Mouse (Mus musculus) urinary bladder, postnatal 10 days (tissue): ENCODE data around the gene Kif26b.

Experiments
- DNase-seq: peaks from one replicate; pipeline ENCODE4 v3.0.0; 2022; ENCODE audit warnings: low spot score

The Kif26b gene

DNA sequence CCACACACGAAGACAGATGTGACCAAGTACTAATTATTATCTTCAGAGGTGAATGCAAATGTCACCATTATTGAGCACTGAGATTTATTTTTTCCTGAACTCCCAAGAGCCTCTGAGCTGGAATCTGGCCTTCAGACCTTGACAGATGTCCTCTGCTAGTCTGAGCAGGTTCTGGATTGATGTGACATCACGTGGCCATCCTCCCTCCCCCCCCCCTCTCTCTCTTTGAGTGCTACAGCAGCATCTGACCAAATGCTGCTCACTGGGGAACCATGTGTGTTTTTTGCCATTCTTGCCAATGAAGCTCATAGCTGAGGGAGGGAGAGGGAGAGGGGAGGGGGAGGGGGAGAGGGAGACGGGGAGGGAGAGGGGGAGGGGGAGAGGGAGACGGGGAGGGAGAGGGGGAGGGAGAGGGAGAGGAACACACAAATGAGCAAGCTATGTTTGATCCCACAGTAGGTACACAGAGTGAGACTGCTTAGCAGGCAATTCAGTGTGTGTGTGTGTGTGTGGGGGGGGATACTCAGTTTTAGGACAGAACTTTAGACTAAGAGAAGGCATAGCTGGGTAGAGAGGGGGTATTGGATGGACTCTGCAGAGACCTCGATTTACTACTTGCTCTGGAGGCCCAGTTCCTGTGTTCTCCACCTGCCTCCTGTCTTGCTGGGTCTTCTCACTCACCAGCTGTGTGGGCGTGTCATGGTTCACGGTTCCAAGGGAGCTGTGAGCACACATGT lies 241.9 kb downstream of the Kif26b start:
- no peak for DNase-seq

DNA sequence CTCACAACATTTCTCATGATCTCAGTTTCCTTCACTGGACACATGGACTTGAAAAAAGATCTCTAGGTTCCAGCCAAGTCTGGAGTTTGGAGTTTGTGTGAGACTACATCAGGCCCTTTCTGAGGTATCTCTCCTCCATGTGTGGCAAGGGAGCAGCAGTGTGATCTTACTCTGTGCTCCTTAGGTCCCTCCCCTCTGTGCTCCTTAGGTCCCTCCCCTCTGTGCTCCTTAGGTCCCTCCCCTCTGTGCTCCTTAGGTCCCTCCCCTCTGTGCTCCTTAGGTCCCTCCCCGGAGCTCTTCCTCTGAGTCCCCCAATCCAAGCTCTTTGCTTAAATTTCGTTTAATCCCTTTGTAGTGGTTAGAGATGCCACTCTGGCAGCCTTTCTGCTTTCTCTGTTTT lies 250.8 kb downstream of the Kif26b start:
- no peak for DNase-seq

- DNase-seq: no peak
Observed at GRCm38 (mm10) chr1:178784043-178784442, 255.1 kb downstream of the Kif26b start.

DNA sequence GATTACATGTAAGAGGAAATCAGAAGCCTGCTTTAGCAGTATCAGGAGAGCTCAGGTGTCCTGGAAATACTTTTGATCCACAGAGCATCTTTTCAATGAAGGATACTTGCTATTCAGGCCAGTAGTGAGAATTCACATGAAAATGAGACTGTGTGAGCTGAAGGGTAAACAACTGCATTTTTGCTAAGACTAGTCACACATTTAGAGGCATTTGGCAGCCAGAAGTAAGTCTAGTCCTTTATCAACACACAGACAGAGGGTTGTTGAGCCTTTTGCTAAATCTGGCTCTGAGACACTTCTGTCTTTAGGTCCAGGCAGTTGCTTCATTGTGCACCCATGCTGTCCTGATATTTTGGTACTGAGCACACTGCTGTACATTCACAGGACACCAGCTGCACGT lies 262.3 kb downstream of the Kif26b start:
- no peak for DNase-seq

DNA sequence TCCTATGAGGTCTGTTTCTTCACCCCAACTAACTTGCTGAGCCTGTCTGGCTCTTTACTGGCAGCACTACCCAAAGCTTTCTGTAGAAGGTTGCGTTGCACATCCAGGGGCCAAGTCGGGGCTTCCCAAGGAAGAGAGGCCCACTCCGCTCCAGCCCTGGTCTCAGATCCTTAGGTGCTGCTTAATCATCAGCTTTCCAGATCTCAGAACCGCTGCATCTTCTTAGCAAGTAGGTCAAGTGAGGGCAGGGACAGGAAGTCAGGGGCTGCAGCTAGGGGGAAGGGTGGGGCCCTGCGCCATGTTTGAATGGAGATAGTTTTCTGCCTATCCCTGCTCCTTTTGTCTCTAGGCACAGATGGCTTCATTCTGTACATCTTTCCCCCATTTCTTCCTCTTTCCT lies 263.8 kb downstream of the Kif26b start:
- DNase-seq: no peak

- no peak for DNase-seq
Observed at GRCm38 (mm10) chr1:178794866-178795265, 265.9 kb downstream of the Kif26b start.

DNA sequence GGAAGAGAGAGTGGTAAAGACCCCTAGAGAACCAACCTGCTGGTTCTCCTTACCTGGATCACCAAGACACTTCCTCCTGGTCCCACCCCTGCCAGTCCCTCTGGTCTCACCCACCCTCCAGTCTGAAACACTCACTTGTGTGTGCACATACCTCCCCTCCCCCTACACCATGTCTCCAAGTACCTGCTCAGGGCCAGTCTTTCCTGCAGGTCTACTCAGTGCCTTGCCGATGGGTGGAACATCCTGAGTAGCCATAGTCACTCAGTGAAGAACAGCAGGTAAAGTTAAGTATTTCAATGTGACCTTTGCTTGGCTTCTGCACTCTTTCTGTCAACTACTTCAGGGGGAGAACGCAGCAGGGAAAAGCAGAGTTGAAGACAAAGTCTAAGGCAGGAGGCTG lies 268.5 kb downstream of the Kif26b start:
- no peak for DNase-seq

DNA sequence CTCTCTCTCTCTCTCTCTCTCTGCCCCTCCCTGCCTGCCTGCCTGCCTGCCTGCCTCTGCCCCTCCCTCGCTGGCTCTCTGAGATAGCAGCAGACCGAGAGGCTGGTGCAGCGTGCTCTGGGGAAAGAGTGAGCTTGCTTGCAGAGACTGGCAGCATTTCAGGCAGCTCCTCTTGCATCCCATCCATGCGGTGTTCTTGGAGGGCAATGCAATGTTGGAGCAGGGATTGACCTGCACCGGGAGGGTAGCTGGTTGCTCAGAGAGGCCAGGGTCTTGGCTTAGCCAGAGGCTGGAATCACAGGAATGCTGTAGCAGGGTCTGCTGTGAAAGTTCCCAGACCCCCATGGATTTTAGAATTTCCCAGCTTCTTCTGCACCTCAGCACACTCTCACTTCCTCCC lies 269.4 kb downstream of the Kif26b start:
- no peak for DNase-seq

DNA sequence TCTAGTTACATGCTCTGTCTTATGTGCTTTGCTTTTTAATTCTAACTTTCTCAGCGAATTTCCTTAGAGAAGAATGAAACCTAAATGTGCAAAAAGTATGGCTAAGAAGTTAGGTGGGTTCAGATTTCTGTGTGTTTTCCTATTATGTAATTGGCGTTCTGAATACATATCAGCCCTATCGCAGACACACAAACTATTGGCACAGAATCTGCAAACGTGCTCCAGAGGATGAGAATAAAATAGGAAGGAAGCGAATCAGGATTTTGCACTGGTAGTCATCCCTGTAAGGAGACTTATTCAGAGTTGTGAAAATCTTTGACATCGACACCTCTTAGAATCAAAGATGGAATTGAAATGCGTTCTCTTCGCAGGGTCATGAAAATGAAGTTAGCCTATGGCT lies 270.0 kb downstream of the Kif26b start:
- no peak for DNase-seq

GRCm38 (mm10) chr1:178799836-178800552 lies 271.1 kb downstream of the Kif26b start:
- no peak for DNase-seq

DNA sequence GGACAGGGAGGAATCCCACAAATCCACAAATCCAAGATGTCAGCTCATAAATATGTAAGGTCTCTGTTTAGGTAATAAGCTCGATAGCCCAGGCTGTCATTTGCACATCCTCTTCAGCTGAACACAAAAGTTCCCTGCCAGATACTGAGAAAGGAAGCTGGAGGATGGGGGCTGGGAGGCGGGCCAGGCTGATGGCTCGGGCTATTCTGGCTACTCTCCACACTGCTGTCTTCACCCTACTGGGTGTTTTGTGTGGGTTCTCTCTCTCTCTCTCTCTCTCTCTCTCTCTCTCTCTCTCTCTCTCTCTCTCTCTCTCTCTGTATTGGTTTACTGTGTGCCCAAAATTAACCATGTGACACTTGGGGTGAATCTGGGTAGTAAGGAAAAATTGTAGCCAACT lies 274.2 kb downstream of the Kif26b start:
- DNase-seq: no peak

GRCm38 (mm10) chr1:178817476-178817875 lies 288.6 kb downstream of the Kif26b start:
- DNase-seq: no peak

DNA sequence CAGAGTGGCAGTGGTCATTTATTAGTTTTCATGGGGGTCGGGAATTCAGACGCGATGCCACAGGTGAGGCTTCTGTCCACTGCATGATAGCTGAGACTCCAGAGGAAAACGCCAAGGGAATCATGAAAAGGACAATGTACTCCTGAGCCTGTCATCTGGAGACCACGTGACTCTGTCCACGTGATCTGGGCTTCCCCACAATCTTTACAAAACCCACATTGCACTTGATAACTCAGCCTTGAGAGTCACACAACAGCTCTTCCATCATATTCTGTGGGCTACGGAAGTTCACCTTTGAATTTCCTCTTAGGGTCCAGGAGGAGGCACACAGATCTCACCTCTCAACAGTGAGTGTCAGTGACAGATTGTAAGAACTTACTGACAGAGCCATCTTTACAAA lies 290.1 kb downstream of the Kif26b start:
- no peak for DNase-seq

DNA sequence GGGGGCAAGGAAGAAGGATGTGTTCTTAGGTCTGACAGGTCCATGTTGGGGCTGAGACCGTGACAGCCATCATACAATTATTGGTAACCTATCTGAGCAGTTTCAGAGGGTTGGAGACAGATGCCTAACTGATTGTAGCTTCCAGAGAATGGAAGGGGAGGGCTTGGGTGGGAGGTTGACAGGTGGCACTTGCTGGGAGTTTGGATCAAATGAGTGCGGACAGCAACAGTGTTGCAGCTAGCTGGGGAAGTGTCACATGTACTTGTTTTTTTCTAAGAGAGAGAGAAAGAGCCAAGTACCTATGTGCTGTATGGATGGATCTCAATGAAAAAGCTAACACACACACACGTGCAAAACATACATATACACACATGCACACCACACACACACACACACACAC lies 291.2 kb downstream of the Kif26b start:
- no peak for DNase-seq

DNA sequence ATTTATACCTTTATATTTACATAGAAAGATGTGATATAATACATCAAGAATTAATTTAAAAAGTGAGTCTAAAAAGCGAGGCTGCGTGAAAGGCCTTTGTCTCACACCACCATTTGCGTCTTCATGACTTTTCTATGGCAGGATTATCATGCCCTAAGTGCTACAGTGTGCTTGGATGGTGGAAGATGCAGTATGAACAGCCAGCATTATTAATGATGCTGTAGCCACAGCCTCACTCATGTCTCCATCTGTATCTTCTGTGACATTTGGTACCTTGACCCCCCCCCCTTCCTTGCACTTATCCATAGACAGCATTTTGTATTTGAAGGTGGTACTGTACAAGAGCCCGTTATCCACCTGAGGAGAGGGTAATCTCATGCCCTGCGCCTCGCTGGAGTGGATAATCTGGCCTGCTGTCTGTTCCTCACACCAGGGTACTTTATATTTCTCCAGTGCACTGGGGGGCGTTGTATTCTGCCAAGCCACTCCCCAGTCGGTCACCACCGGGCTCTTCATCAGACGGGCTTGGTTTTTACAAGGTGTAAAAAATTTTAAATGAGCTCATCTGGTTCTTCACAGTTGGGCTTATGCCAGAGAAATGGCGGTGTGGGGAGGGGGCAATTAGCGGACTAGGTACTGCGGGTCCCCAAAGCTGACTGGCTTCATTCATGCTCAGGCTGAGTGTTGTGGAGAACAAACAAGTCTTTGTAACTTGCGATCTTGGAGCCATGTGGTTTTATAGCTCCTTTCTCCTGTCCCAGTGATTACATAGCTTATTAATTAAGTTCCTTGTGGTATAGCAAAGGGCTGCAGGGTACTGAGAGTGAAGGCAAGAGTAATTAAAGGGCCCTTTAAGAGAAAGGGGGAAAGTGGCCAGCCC lies 291.9 kb downstream of the Kif26b start:
- no peak for DNase-seq

DNA sequence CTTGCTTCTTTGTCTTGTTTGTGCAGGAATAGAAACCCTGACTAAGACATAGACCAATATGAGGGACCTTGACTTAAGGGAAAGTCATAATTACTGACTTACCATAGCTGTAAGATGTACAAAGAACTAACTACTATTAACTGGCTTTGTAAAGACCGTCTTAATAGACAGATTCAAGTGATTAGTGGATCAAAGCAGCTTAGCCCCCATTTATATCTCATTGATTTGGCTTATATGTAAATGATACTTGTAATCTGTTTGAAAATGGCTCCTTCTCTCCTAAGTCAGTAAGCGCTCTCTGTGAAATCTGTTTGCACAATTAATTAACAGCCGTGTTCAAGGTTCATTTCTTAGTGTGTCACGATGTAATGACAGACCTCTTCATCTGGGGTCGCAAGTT lies 295.9 kb downstream of the Kif26b start:
- no peak for DNase-seq

GRCm38 (mm10) chr1:178827223-178827622 lies 298.3 kb downstream of the Kif26b start:
- DNase-seq: no peak

DNA sequence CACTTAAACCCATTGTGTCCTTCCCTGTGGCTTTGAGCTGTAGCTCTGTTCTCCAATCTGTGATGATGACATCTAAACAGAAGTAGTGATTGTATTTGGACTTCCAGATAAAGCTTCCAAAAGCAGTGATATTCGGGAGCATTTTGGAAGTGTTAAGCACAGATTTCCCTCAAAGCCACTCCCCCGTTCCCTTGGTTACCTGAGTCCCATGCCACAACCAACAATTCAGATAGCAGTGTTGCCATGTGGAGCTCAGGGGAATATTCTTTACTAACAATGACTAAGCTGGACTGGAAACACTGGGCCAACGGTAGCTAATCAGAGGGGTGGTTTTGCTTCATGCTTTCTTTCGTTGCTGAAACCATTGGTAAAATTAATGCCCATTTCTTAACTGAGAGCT lies 300.5 kb downstream of the Kif26b start:
- DNase-seq: no peak

DNA sequence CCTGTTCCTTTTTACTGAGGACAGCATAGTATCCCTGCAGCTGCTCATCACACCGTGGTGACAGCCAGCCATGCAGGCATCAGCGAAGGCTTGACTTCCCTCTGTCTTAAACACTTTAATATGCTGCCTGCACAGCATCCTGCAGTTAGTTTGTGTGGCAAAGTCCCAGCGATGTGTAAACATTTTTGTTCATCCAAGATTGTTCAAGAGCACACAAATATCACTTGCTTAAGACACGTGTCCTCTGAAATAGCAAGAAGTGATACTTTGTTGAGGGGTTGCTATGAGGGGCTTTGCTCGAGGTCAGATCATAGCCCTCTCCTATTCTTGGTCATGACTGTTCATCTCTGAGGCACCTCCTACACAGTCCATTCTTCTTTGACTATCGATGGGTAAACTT lies 303.6 kb downstream of the Kif26b start:
- no peak for DNase-seq

DNA sequence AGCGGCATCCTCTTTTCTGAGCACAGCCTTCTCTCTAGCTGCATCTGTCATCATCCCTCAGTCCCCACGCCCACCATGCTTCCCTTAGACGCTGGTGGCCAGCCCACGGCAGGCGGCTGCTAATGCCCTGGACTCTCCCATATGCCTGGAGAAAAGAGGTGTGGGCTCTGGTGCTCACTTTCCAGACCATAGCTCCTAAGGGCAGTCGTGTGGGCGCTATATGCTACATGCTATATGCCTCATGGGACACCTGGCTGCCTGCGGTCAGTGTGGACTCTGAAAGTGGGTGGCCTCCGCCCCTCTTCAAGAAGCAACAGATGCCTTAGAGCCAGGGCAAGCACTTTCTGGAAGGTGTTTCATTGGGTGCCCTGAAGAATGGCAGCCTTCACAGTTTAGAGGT lies 306.9 kb downstream of the Kif26b start:
- no peak for DNase-seq

DNA sequence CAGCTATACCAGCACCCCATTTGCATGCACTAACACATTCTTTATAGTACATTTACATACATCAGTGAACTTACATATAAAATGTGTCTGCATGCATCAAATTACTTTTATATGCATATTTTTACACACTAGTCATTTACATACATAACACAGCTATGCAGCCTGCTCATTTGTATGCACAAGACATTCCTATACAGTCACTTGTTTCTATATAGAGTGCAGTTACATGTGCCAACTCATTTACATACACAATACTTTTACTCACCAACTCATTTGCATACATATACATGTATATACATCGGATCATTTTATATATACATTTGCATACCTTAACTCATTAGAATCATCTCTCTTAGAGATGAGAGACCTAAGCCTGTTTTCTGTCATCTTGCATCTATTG lies 308.1 kb downstream of the Kif26b start:
- no peak for DNase-seq

- no peak for DNase-seq
Observed at GRCm38 (mm10) chr1:178838696-178839320, 309.9 kb downstream of the Kif26b start.
